17 mouse cellular contexts compared by ENCODE assay signal in genomic region chr2:148684972-148685371, GRCm38 (mm10).
"Had no signal": no experiment of that assay in that cellular context is flagged by ENCODE, and none has a peak within 500 bp of the region (broad histone marks: within the 10 kb centered on the region; RNA-seq: fewer than 3 reads in every experiment).

No protein-coding gene starts in this region.

- H3K9me3 ChIP-seq: megakaryocyte, embryonic 14.5 days; midbrain, embryonic 10.5 days; midbrain, embryonic 13.5 days had no signal

- H3K4me2 ChIP-seq: lung, embryonic 14.5 days; midbrain, embryonic 13.5 days had no signal

- ATAC-seq: intestine, embryonic 16.5 days; midbrain, embryonic 13.5 days had no signal

- H3K27ac ChIP-seq: left cerebral cortex, adult 2 months; liver, embryonic 14.5 days; midbrain, embryonic 10.5 days; midbrain, embryonic 13.5 days; stomach, postnatal 0 days had no signal

- H3K27me3 ChIP-seq: megakaryocyte, embryonic 14.5 days; midbrain, embryonic 13.5 days had no signal

- DNase-seq: kidney, adult 18-20 months; kidney, adult 9 months; kidney, postnatal 14 days; kidney, postnatal 4 days; layer of hippocampus, postnatal 36 days; lung, embryonic 14.5 days; right cerebral cortex, postnatal 4 days; thymus, adult 2 months; thymus, postnatal 14 days; thymus, postnatal 4 days had no signal

- H3K4me3 ChIP-seq: left cerebral cortex, adult 2 months; midbrain, embryonic 10.5 days; midbrain, embryonic 13.5 days had no signal

- H3K9ac ChIP-seq: liver, embryonic 14.5 days; lung, embryonic 14.5 days; midbrain, embryonic 13.5 days had no signal
